Mouse (Mus musculus) adrenal gland, adult (tissue): ENCODE measurements at regions not wholly inside any gene's neighbourhood (a gene's known extent, or its start where the extent isn't known, plus 50 kb on each side); places are given as distances from the start of the nearest gene placed in this dataset.

Experiments used
- DNase-seq, 2 experiments: peaks; one replicate each; pipeline ENCODE4 v3.0.0; 2022 to 2023; ENCODE audit warnings: low spot score in 1 of 2; ENCODE audit not compliant: inconsistent age in 2 of 2

GRCm38 (mm10) chr5:121078531-121078930 lies 68.6 kb upstream of the Rph3a start:
- peak; percentile 39 to 73 for DNase-seq

DNA sequence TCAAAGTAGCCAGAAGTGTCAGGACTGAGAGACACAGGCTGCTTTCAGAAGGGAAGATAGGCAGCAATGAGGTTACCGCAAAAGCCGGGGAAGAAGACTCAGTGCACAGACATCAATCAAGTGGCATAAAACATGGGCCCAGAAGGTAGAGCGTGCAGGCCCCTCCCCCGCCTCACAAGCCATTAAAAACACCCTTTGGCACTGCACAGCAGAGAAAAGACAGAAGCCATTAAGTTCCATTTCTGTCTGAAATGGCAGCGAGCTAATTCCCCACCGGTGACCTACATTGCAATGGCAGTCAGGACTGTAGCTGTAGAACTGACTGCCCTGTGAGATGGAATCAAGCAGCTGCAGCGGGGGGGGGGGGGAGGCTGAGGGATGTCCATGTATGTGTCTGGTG lies 66.8 kb upstream of the Rph3a start:
- peak in 1 of 2 experiments; percentile 17 for DNase-seq

DNA sequence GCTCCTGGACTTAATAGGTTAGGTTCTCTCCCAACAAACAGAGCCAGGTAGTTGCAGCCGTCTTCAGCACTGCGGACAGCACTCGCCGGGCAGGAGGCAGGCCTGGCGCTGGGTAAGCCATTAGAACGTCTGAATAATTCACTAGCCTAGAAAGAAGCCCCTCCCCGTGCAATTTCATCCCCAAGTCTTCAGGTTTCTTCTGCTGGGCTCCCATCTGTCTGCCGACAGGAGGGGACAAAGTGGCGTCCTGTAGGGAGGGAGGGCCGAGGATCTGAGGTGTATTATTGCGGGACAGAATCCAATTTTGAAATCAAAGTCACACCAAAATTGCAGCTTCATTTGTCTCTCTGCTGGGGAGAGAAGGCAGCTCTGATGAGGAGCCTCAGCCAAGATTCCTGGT lies 58.9 kb upstream of the Rph3a start:
- DNase-seq = peak; percentile 10 to 32

DNA sequence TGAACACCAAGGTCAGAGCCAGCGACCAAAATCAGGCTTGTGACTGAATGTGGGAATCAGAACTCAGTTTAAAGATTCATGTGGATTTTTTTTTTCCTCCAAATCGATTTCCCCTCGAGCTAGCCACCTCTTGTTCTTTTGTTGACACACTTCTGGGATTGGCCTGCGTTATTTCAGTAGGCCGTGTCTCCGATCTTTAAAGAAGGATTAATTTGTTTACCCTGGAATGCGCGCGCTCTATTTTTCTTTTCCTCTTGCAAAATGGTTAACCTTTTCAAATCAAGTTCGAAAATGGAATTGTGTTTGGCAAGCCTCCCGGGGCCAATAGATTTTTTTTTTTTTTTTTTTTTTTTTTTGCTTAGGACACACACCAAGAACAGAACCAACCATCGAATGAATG lies 54.8 kb upstream of the Rph3a start:
- DNase-seq = no peak

DNA sequence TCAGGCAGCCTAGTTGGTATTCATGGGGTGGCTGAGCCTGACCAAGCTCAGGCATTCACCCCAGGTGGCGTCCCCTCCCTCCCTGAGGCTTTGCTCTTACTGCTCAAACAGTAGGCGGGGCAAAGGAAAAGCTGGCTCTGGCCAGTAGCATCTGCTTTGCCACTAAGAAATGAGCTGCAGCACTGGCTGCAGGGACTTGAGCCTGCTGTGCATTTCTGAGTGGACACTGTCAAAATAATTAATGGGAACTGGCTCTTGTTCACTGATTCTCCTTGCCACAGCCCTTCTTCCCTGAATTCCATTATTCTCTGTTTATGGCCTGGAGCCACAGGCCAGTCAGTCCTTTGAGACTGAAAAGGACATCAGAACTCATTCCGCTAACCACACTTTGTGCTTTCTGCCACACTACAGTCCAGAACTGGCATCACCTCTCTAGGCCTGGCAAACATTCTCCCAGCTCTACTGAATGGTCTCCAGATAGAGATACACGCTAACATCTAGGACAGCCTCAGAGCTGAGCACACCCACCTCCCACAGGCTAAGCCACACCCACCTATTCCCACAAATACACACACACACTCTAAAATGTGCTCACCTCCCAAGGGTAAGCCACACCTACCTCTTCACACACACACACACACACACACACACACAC lies 53.2 kb upstream of the Rph3a start:
- no peak for DNase-seq

DNA sequence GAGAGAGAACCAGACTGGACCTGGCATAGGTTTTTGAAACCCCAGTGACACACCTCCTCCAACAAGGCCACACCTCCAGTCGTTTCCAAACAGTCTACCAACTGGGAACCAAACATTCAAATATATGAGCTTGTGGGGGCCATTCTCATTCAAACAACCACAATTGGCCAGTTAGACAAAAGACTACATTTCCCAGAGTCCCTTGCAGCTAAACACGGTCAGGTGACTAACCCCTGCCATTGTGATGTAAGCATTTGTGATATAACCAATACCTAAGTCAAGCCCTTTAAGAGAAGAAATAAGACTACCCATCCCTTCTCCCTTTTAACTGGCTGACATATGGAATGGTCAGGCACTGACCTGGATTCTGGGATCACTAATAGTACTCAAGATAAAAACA lies 51.8 kb upstream of the Rph3a start:
- DNase-seq = no peak
